Mouse (Mus musculus) liver, adult 2 months (tissue): ENCODE data around the gene Tlx2. TPM values are rescaled to one million over a fixed set of nuclear protein-coding genes. Genes with fewer than 3 reads are reported as not detected.

ENCODE experiments used
- DNase-seq: peaks from one replicate; pipeline ENCODE4 v3.0.0-alpha.2; 2011; ENCODE audit warnings: low read depth, low spot score; ENCODE audit errors: extremely low read depth
- H3K27ac ChIP-seq: fragments of 200-500 bp; replicated peaks from 2 replicates; pipeline ENCODE4 v1.5.1; 2012; ENCODE audit warnings: low read depth, mild to moderate bottlenecking, control low read depth, inconsistent platforms, low read length; ENCODE audit not compliant: insufficient read depth
- H3K27me3 ChIP-seq: fragments of 200-500 bp; 2 replicates; pipeline ENCODE4 v1.6.1; 2012; ENCODE audit warnings: mild to moderate bottlenecking, moderate library complexity, low read length, inconsistent platforms; ENCODE audit not compliant: control insufficient read depth, insufficient read depth
- H3K36me3 ChIP-seq: fragments of 200-500 bp; 2 replicates; pipeline ENCODE4 v1.6.1; 2012; ENCODE audit warnings: low read length, inconsistent platforms; ENCODE audit not compliant: control insufficient read depth, insufficient read depth
- H3K4me1 ChIP-seq: fragments of 200-500 bp; 2 replicates; pipeline ENCODE4 v1.6.1; 2011; ENCODE audit warnings: low read length; ENCODE audit not compliant: control insufficient read depth, insufficient read depth
- H3K4me3 ChIP-seq: fragments of 200-500 bp; 2 replicates; pipeline ENCODE4 v1.5.1; 2011; ENCODE audit warnings: low read depth, mild to moderate bottlenecking, control low read depth, low read length, moderate library complexity; ENCODE audit not compliant: insufficient read depth
- H3K79me2 ChIP-seq: fragments of 200-500 bp; 2 replicates; pipeline ENCODE4 v1.6.1; 2012; ENCODE audit warnings: inconsistent platforms, mild to moderate bottlenecking, low read length, moderate library complexity; ENCODE audit not compliant: control insufficient read depth, insufficient read depth
- H3K9ac ChIP-seq: fragments of 200-500 bp; 2 replicates; pipeline ENCODE4 v1.6.1; 2012; ENCODE audit warnings: low read depth, mild to moderate bottlenecking, control low read depth, inconsistent platforms, low read length
- CTCF ChIP-seq: fragments of 200-500 bp; IDR thresholded peaks from 2 replicates; pipeline ENCODE4 v1.5.1; 2011; ENCODE audit warnings: low read depth, low read length, control low read depth
- POLR2A ChIP-seq: fragments of 200-500 bp; IDR thresholded peaks from 2 replicates; pipeline ENCODE4 v1.6.1; 2011; ENCODE audit warnings: low read length, control low read depth; ENCODE audit not compliant: insufficient read depth; ENCODE audit errors: extremely low read depth
- WGBS: fragments of 180-500 bp; shearing (Covaris S2); methylation state at CpG from one replicate; pipeline ENCODE4 v1.1.7; 2018; 5-methylcytosine and 5-hydroxymethylcytosine counted together
- polyA plus RNA-seq: library from polyadenylated mRNA; depleted of rRNA; stranded (reverse); fragments of >200 nt; gene quantifications from 2 replicates; pipeline ENCODE4 v1.2.3, GENCODE M21; 2012
- total RNA-seq: library from RNA; depleted of rRNA; stranded (reverse); fragments of >200 nt; gene quantifications from 2 replicates; pipeline ENCODE4 v1.2.3, GENCODE M21; 2014

The Tlx2 gene
- total and polyA plus RNA-seq, 2 experiments: not detected

DNA sequence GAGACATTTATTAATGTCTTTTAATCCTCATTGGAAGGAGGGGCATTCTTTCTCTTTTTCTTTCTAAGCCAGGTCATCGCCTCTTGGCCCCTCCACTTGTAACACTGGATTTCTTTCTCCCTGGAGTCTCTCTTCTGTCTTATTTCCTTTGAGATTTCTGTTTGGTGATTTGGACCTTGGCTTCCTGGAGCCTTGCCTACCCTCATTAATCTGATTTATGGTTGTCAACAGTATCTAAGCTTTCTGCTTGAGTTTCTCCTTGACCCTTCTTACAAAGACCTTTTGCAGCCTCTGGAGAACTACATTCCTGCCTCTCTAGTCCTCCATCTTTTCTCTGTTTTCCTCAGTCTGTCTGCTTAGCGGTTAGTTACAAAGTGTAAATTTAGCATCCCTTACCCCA lies 28.3 kb upstream of the Tlx2 start:
- DNase-seq: no peak
- Histone ChIP-seq H3K36me3 (no peaks in the 10 kb centered on the region), H3K79me2 (no peaks in the 10 kb centered on the region), H3K9ac (no peak overlapping the region), H3K4me1 (peaks cover 11% of the 10 kb centered on the region), H3K4me3 (no peak overlapping the region), H3K27me3 (no peaks in the 10 kb centered on the region), H3K27ac (no peak overlapping the region)
- TF ChIP-seq CTCF (no peak), POLR2A (no peak)
- WGBS: 83% methylated on average over 2 of the region's 2 CpGs

DNA sequence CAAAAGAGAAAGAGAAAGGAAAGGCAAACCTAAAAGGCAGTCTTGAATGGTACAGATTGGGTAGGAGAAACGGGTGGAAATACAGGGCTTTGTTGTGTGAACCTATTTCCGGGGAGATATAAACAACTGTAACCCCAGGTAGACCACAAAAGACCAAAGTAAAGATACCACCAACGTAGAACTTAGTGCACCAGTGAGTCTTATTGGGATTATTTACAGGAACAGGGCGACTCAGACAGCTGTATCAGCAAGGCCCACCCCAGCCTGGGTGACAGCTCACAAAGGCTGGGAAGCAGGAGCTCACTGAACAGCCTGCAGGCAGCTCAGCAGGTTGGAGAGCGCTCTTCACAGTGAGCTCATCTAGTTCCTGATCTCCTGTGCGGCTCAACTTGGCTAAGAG lies 25.9 kb upstream of the Tlx2 start:
- no peak overlapping the region for H3K9ac ChIP-seq
- no peak overlapping the region for H3K27ac ChIP-seq
- H3K79me2 ChIP-seq: no peaks in the 10 kb centered on the region
- H3K4me3 ChIP-seq: no peak overlapping the region
- TF ChIP-seq POLR2A (no peak), CTCF (no peak)
- 81% methylated on average over 6 of the region's 6 CpGs for WGBS
- no peaks in the 10 kb centered on the region for H3K27me3 ChIP-seq
- no peaks in the 10 kb centered on the region for H3K36me3 ChIP-seq
- H3K4me1 ChIP-seq: no peaks in the 10 kb centered on the region
- no peak for DNase-seq

DNA sequence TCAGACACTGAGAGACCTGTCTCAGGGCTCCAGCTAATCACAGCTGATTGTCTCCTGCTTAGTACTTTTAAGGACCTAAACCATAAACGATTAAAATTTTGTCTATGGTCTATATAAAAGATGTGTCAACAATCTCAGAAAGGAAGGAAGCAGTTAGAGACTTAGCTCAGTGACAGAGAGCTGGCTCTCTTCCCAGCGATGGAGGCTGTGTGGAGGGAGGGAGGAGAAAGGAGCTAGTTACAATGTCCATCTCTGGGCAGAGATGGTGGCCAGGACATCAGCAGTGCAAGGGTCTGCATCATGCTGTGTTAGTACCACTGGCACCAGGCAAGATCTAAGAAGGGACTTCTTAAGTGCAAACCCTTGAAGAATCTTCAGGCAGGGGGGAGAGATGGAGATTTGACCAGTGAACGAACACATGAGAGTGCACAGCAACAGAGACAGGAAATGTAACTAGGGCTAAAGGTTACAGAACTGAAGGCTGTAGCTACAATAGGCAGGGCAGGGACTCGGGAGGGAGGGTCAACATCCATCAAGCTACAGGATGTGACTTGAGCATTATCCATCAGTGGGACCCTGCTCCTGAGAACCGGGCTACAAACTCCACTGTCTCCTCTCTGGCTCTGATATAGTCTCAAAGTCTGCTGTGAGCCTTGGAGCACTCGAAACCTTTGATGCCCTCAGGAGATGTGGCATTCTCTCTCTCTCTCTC lies 22.5 kb upstream of the Tlx2 start:
- Histone ChIP-seq H3K36me3 (no peaks in the 10 kb centered on the region), H3K4me3 (no peak overlapping the region), H3K9ac (no peak overlapping the region), H3K4me1 (no peaks in the 10 kb centered on the region), H3K27me3 (no peaks in the 10 kb centered on the region; the same call in 1 of the 2 replicates), H3K27ac (0 out of 2 replicates have a peak overlapping the region, but pooled peaks have one; percentile 11), H3K79me2 (no peaks in the 10 kb centered on the region)
- no peak for TF ChIP-seq POLR2A
- TF ChIP-seq CTCF: no peak
- 29% methylated on average over 6 of the region's 6 CpGs for WGBS
- DNase-seq: no peak

DNA sequence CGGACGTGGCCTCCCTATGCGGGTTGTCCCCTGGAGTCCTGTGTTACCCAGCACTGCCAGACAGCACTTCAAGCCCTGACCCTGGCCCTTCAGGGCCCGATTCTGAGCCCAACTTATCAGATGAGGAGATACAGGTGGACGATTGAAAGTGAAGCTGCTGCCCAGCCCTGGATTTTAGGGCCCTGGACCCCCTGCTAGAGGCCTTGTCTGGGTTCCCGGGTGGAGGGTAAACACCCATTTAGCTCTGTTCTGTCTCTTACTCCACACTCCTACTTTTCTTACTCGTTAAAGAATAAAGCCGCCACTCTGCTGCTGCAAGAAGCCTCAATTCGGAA lies 17.8 kb upstream of the Tlx2 start:
- Histone ChIP-seq H3K4me1 (no peaks in the 10 kb centered on the region), H3K27me3 (peaks cover 5% of the 10 kb centered on the region), H3K9ac (peak overlapping the region; percentile 62), H3K4me3 (peak overlapping the region; percentile 66), H3K27ac (peak overlapping the region; percentile 40; the same call in 1 of the 2 replicates), H3K36me3 (no peaks in the 10 kb centered on the region), H3K79me2 (no peaks in the 10 kb centered on the region)
- no peak for DNase-seq
- TF ChIP-seq POLR2A (no peak), CTCF (no peak)
- 29% methylated on average over 9 of the region's 9 CpGs for WGBS

DNA sequence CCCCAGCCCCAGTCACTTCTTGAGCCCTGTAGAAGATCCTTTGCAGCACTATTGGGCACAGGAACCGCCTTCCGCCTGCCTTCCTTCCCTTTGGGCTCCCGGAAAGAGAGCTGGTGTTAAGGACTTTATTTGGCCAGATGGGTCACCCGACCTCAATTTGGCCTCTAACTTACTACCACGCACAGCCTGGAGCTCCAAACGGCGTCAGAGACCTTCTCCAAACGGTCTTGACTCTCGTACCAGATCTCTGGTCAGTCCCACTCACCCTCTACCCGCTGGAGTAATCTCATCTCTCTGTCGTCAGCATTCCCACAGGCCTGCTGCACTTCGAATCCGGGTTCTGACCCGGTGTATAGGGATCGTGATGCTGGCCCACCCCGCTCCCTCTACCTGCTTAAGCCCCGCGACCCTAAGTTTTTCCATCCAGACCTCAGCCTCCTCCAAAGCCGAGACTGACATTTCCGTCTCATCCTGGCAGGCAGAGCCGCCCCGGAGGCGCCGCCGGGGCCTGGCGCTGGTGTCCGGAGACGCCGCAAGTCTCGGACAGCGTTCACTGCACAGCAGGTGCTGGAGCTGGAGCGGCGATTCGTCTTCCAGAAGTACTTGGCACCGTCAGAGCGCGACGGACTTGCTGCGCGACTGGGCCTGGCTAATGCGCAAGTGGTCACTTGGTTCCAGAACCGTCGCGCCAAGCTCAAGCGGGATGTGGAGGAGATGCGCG lies 17.3 kb upstream of the Tlx2 start:
- H3K9ac ChIP-seq: peak overlapping the region; percentile 62
- TF ChIP-seq POLR2A: no peak
- H3K27ac ChIP-seq: peak overlapping the region; percentile 40
- no peaks in the 10 kb centered on the region for H3K79me2 ChIP-seq
- WGBS: 9% methylated on average over 47 of the region's 47 CpGs
- no peaks in the 10 kb centered on the region for H3K4me1 ChIP-seq
- DNase-seq: no peak
- H3K4me3 ChIP-seq: peak overlapping the region; percentile 66
- peaks cover 5% of the 10 kb centered on the region for H3K27me3 ChIP-seq
- H3K36me3 ChIP-seq: no peaks in the 10 kb centered on the region
